Mouse (Mus musculus): Measurements from ENCODE around the gene Nrros. TPM values are rescaled to one million over a fixed set of nuclear protein-coding genes. Genes with fewer than 3 reads are reported as not detected.
A peak's percentile ranks its signal among the peaks of the same experiment; 100 is the strongest.

The Nrros gene
- polyA plus RNA-seq, 1 experiment from 2014 or later = 21.9 TPM

DNA sequence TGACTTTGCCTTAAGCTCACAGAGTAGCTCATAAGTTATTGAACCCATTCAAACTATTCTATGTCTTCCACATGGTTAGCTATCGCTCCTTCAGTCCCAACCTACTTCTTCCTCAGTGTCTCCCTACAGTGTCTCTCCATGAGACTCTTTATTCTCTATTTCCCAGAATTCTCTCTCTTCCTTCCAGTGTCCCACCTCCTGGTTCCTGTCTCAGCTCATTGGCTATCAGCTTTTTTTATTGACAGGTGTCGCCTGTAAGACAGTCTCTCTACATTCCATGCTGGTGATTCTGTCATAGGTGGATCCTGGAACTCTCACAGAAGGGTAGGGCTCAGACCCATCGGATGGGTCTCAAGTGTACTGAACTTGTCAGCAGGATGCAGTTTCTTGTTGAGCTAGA, 40.0 kb downstream of the Nrros start:
- 81% methylated on average over 3 of the region's 3 CpGs for WGBS
- no peak overlapping the region for H3K9ac ChIP-seq (ENCODE audit: low read length)
- H3K4me1 ChIP-seq (ENCODE audit: control insufficient read depth, insufficient read depth, low read length) = no peaks in the 10 kb centered on the region
- no peaks in the 10 kb centered on the region for H3K9me3 ChIP-seq (replicated peaks; ENCODE audit: control insufficient read depth, low read length)
- ATAC-seq (ENCODE audit: insufficient read depth, low FRiP score) = no peak
- H3K4me3 ChIP-seq (replicated peaks; ENCODE audit: low read length) = no peak overlapping the region
- 0 out of 2 replicates have a peak overlapping the region, but pooled peaks have one; percentile 18 for H3K27ac ChIP-seq (ENCODE audit: low read length)
- H3K4me2 ChIP-seq (ENCODE audit: low read depth, low read length) = no peak overlapping the region
- H3K27me3 ChIP-seq (ENCODE audit: control insufficient read depth, insufficient read depth, low read length) = no peaks in the 10 kb centered on the region
- H3K36me3 ChIP-seq (ENCODE audit: control insufficient read depth, insufficient read depth, low read length) = no peaks in the 10 kb centered on the region

GRCm38 (mm10) chr16:32124444-32125335, 40.7 kb downstream of the Nrros start:
- Histone ChIP-seq H3K4me2 (ENCODE audit: low read depth, low read length) (no peak overlapping the region), H3K4me3 (replicated peaks; ENCODE audit: low read length) (no peak overlapping the region), H3K9me3 (replicated peaks; ENCODE audit: control insufficient read depth, low read length) (no peaks in the 10 kb centered on the region), H3K9ac (ENCODE audit: low read length) (no peak overlapping the region), H3K27ac (ENCODE audit: low read length) (peak overlapping the region; percentile 1; the same call in 1 of the 2 replicates), H3K27me3 (ENCODE audit: control insufficient read depth, insufficient read depth, low read length) (no peaks in the 10 kb centered on the region), H3K36me3 (ENCODE audit: control insufficient read depth, insufficient read depth, low read length) (no peaks in the 10 kb centered on the region), H3K4me1 (ENCODE audit: control insufficient read depth, insufficient read depth, low read length) (no peaks in the 10 kb centered on the region)
- ATAC-seq (ENCODE audit: insufficient read depth, low FRiP score) = no peak
- 62% methylated on average over 17 of the region's 17 CpGs for WGBS

DNA sequence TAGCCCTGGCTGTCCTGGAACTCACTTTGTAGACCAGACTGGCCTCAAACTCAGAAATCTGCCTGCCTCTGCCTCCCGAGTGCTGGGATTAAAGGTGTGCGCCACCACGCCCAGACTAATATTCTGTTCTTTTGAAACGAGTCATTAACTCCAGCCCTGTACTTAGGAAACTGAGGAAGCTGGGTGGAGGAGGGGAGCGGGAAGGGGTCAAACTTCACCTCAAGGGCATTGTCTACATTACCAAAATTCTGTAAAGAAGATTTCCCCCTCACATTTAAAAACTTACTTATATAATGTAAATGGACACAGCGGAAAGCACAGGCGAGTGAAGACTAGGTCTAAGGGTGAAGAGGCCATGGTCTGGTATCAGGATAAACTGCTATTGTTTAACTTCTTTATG, 41.4 kb downstream of the Nrros start:
- ATAC-seq (ENCODE audit: insufficient read depth, low FRiP score) = no peak
- no peaks in the 10 kb centered on the region for H3K9me3 ChIP-seq (replicated peaks; ENCODE audit: control insufficient read depth, low read length)
- H3K4me3 ChIP-seq (replicated peaks; ENCODE audit: low read length) = no peak overlapping the region
- no peaks in the 10 kb centered on the region for H3K27me3 ChIP-seq (ENCODE audit: control insufficient read depth, insufficient read depth, low read length)
- no peak overlapping the region for H3K4me2 ChIP-seq (ENCODE audit: low read depth, low read length)
- H3K27ac ChIP-seq (ENCODE audit: low read length) = no peak overlapping the region
- H3K36me3 ChIP-seq (ENCODE audit: control insufficient read depth, insufficient read depth, low read length) = no peaks in the 10 kb centered on the region
- WGBS = 83% methylated on average over 7 of the region's 7 CpGs
- no peaks in the 10 kb centered on the region for H3K4me1 ChIP-seq (ENCODE audit: control insufficient read depth, insufficient read depth, low read length)
- no peak overlapping the region for H3K9ac ChIP-seq (ENCODE audit: low read length)

- no peak for ATAC-seq (ENCODE audit: insufficient read depth, low FRiP score)
- H3K9me3 ChIP-seq (replicated peaks; ENCODE audit: control insufficient read depth, low read length) = no peaks in the 10 kb centered on the region
- no peak overlapping the region for H3K27ac ChIP-seq (ENCODE audit: low read length)
- no peak overlapping the region for H3K4me3 ChIP-seq (replicated peaks; ENCODE audit: low read length)
- H3K4me1 ChIP-seq (ENCODE audit: control insufficient read depth, insufficient read depth, low read length) = no peaks in the 10 kb centered on the region; the same call in 1 of the 2 replicates
- 79% methylated on average over 3 of the region's 3 CpGs for WGBS
- H3K36me3 ChIP-seq (ENCODE audit: control insufficient read depth, insufficient read depth, low read length) = no peaks in the 10 kb centered on the region
- no peak overlapping the region for H3K4me2 ChIP-seq (ENCODE audit: low read depth, low read length)
- no peaks in the 10 kb centered on the region for H3K27me3 ChIP-seq (ENCODE audit: control insufficient read depth, insufficient read depth, low read length)
- no peak overlapping the region for H3K9ac ChIP-seq (ENCODE audit: low read length)
Measured at GRCm38 (mm10) chr16:32120454-32120853, 44.9 kb downstream of the Nrros start.

DNA sequence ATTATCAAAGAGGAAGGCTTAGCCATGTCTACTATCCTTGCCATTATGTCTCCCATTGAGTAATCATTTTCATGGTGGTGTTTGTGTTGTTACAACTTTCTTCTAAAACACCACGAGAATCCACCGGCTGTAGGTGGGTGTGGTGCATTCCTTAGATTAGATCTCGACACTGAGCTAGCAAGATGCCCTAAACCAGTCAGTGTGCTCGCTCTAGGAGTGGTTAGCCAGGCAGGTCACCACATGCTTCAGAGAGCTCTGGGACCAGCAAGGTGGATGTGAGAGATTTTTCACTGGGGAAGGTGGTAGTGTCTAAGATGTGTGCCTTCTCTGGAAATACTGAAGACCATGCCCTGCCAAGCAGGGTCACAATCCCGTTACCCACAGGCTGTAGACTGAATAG, 49.2 kb downstream of the Nrros start:
- Histone ChIP-seq H3K4me2 (ENCODE audit: low read depth, low read length) (no peak overlapping the region), H3K4me3 (replicated peaks; ENCODE audit: low read length) (no peak overlapping the region), H3K4me1 (ENCODE audit: control insufficient read depth, insufficient read depth, low read length) (no peaks in the 10 kb centered on the region; the same call in 1 of the 2 replicates), H3K9me3 (replicated peaks; ENCODE audit: control insufficient read depth, low read length) (no peaks in the 10 kb centered on the region), H3K27me3 (ENCODE audit: control insufficient read depth, insufficient read depth, low read length) (no peaks in the 10 kb centered on the region), H3K27ac (ENCODE audit: low read length) (no peak overlapping the region), H3K36me3 (ENCODE audit: control insufficient read depth, insufficient read depth, low read length) (no peaks in the 10 kb centered on the region), H3K9ac (ENCODE audit: low read length) (no peak overlapping the region)
- WGBS = 24% methylated on average over 5 of the region's 5 CpGs
- ATAC-seq (ENCODE audit: insufficient read depth, low FRiP score) = no peak

DNA sequence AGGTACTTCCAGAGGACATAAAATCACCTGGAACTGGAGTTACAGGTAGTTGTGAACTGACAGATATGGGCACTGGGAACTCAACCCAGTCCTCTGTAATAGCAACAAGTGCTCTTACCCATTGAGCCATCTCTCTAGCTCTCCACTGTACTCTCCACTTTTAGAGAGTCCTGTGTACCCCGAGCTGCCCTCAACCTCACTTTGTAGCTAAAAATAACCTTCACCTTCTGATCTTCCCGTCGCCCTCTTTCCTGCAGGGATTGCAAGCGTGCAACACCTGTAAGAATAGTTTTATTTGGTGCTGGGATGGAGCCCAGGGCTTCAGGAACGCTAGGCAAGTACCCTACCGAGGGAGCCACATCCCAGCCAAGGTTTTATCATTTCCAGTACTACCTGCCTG, 49.6 kb downstream of the Nrros start:
- Histone ChIP-seq H3K4me1 (ENCODE audit: control insufficient read depth, insufficient read depth, low read length) (no peaks in the 10 kb centered on the region; the same call in 1 of the 2 replicates), H3K4me3 (replicated peaks; ENCODE audit: low read length) (no peak overlapping the region), H3K27me3 (ENCODE audit: control insufficient read depth, insufficient read depth, low read length) (no peaks in the 10 kb centered on the region), H3K9me3 (replicated peaks; ENCODE audit: control insufficient read depth, low read length) (no peaks in the 10 kb centered on the region), H3K27ac (ENCODE audit: low read length) (no peak overlapping the region), H3K36me3 (ENCODE audit: control insufficient read depth, insufficient read depth, low read length) (no peaks in the 10 kb centered on the region), H3K4me2 (ENCODE audit: low read depth, low read length) (no peak overlapping the region), H3K9ac (ENCODE audit: low read length) (no peak overlapping the region)
- ATAC-seq (ENCODE audit: insufficient read depth, low FRiP score) = no peak
- 39% methylated on average over 6 of the region's 6 CpGs for WGBS

DNA sequence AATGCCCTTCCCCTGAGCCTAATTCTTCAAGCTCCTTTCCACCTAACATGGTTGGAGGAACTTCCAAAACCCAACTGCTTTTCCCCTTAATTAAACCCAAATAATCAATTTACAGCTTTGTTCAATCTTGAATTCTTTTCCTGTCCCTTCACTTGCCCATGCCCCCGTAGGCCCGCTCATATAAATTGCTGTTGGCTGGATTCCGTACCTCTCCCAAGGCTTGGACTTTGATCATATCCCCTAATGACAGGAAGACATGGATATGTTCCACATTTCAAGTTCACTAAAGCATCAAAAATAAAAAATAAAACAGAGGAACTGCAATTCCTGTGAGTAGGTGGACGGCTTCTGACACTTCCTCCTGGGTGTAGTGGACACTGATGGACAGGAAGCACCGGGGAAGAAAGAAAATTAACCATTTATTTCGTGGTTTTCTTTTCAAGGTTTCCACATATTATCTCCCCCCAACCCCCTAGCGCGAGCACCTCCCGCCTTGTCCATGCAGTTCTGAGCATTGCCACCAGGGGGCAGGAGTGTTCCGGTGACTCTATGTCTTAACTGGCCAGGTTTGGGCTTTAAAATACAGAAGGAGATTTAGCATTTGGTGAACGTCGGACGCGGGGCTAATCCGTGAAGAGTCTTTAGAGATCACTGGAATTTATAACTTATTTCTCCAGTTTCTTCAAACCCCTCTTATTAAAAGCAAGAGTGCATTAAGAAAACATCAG, 50.3 kb downstream of the Nrros start:
- H3K4me3 ChIP-seq (replicated peaks; ENCODE audit: low read length) = no peak overlapping the region
- 0 out of 2 replicates have a peak overlapping the region, but pooled peaks have one; percentile 16 for H3K9ac ChIP-seq (ENCODE audit: low read length)
- no peaks in the 10 kb centered on the region for H3K27me3 ChIP-seq (ENCODE audit: control insufficient read depth, insufficient read depth, low read length)
- no peak overlapping the region for H3K27ac ChIP-seq (ENCODE audit: low read length)
- WGBS = 16% methylated on average over 15 of the region's 15 CpGs
- H3K36me3 ChIP-seq (ENCODE audit: control insufficient read depth, insufficient read depth, low read length) = no peaks in the 10 kb centered on the region
- H3K4me1 ChIP-seq (ENCODE audit: control insufficient read depth, insufficient read depth, low read length) = no peaks in the 10 kb centered on the region; the same call in 1 of the 2 replicates
- ATAC-seq (ENCODE audit: insufficient read depth, low FRiP score) = peak; percentile 65; the same call in 1 of the 2 replicates
- peak overlapping the region; percentile 23; the same call in 1 of the 2 replicates for H3K4me2 ChIP-seq (ENCODE audit: low read depth, low read length)
- no peaks in the 10 kb centered on the region for H3K9me3 ChIP-seq (replicated peaks; ENCODE audit: control insufficient read depth, low read length)

DNA sequence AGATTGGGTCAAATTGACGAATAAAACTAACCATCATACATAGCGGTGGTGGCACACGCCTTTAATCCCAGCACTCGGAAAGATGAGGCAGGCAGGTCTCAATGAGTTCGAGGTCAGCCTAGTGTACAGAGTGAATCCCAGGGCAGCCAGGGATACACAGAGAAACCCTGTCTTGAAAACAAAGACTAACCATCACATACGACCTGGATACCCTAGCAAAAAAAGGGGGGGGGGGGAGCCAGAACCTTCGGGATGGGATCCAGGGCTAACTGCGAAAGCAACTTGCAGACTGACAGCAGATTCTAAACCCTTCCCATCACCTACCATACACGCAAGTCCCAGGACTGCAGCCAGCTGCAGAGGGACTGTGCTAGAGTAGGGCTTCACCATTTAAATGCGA, 51.0 kb downstream of the Nrros start:
- Histone ChIP-seq H3K4me3 (replicated peaks; ENCODE audit: low read length) (no peak overlapping the region), H3K27ac (ENCODE audit: low read length) (no peak overlapping the region; the same call in 1 of the 2 replicates), H3K4me1 (ENCODE audit: control insufficient read depth, insufficient read depth, low read length) (no peaks in the 10 kb centered on the region; the same call in 1 of the 2 replicates), H3K27me3 (ENCODE audit: control insufficient read depth, insufficient read depth, low read length) (no peaks in the 10 kb centered on the region), H3K9me3 (replicated peaks; ENCODE audit: control insufficient read depth, low read length) (no peaks in the 10 kb centered on the region), H3K9ac (ENCODE audit: low read length) (no peak overlapping the region), H3K4me2 (ENCODE audit: low read depth, low read length) (no peak overlapping the region), H3K36me3 (ENCODE audit: control insufficient read depth, insufficient read depth, low read length) (no peaks in the 10 kb centered on the region)
- WGBS = 86% methylated on average over 10 of the region's 10 CpGs
- no peak for ATAC-seq (ENCODE audit: insufficient read depth, low FRiP score)

Measured in stomach, embryonic 16.5 days (tissue).